Mouse (Mus musculus) midbrain, embryonic 16.5 days (tissue): Measurements from ENCODE around the gene Ptprn2. TPM values are rescaled to one million over a fixed set of nuclear protein-coding genes. Genes with fewer than 3 reads are reported as not detected.

ENCODE experiments used
- ATAC-seq: fragments of 200-750 bp; cut with Nextera tagmentation; 2 replicates; pipeline ENCODE4 v1.8.0; 2017; ENCODE audit warnings: moderate TSS enrichment
- H3K27ac ChIP-seq: fragments of 300-500 bp; sonication (generic); 2 replicates; pipeline ENCODE4 v1.5.1; 2014; ENCODE audit warnings: mild to moderate bottlenecking, low read length, mixed read lengths
- H3K27me3 ChIP-seq: fragments of 300-500 bp; sonication (generic); 2 replicates; pipeline ENCODE4 v1.6.1; 2014; ENCODE audit warnings: low read depth, low read length, mixed read lengths; ENCODE audit not compliant: control insufficient read depth, insufficient read depth
- H3K36me3 ChIP-seq: fragments of 300-500 bp; sonication (generic); 2 replicates; pipeline ENCODE4 v1.6.1; 2014; ENCODE audit warnings: mild to moderate bottlenecking, low read length, moderate library complexity, mixed read lengths; ENCODE audit not compliant: control insufficient read depth, insufficient read depth
- H3K4me1 ChIP-seq: fragments of 300-500 bp; sonication (generic); 2 replicates; pipeline ENCODE4 v1.6.1; 2014; ENCODE audit warnings: mild to moderate bottlenecking, low read length, mixed read lengths; ENCODE audit not compliant: control insufficient read depth, insufficient read depth
- H3K4me2 ChIP-seq: fragments of 300-500 bp; sonication (generic); 2 replicates; pipeline ENCODE4 v1.6.1; 2014; ENCODE audit warnings: mild to moderate bottlenecking, low read length, mixed read lengths
- H3K4me3 ChIP-seq: fragments of 300-500 bp; sonication (generic); 2 replicates; pipeline ENCODE4 v1.5.1; 2014; ENCODE audit warnings: low read depth, mild to moderate bottlenecking, low read length, moderate library complexity, mixed read lengths
- H3K9ac ChIP-seq: fragments of 300-500 bp; sonication (generic); 2 replicates; pipeline ENCODE4 v1.6.1; 2014; ENCODE audit warnings: low read depth, low read length, mixed read lengths
- H3K9me3 ChIP-seq: fragments of 300-500 bp; sonication (generic); replicated peaks from 2 replicates; pipeline ENCODE4 v1.6.1; 2014; ENCODE audit warnings: mild to moderate bottlenecking, low read length, mixed read lengths; ENCODE audit not compliant: control insufficient read depth, poor library complexity, severe bottlenecking
- WGBS: fragments of 180-500 bp; shearing (Covaris S2); extraction: QIAGEN DNeasy Blood & Tissue Kit; methylation state at CpG from one replicate; pipeline ENCODE4 v1.1.7; 2014; 5-methylcytosine and 5-hydroxymethylcytosine counted together
- polyA plus RNA-seq: library from polyadenylated mRNA; unstranded; fragments of >200 nt; fragmentation: Nextera tagmentation; extraction: Ambion mirVana; gene quantifications from 2 replicates; pipeline ENCODE4 v1.2.1, GENCODE M21; 2015

Ptprn2 gene
- polyA plus RNA-seq, 1 experiment from 2014 or later = 15.6 TPM

DNA sequence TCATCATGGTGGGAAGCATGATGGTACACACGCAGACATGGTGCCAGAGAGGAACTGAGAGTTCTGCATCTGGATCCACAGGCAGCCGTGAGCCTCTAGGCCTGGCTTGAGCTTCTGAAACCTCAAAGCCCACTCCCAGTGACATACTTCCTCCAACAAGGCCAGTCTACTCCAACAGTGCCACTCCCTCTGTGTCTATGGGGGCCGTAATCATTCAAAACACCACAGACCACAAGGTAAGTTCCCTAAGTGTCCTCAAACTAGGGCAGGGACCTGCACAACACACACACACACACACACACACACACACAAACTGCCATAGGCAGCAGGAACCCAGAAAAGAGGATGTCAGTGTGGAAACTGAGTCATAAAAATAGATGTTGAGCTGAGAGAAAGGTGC, 813.6 kb downstream of the Ptprn2 start:
- WGBS = 96% methylated on average over 3 of the region's 3 CpGs
- Histone ChIP-seq H3K4me1 (no peaks in the 10 kb centered on the region), H3K4me3 (no peak overlapping the region), H3K27me3 (no peaks in the 10 kb centered on the region), H3K27ac (no peak overlapping the region), H3K9ac (no peak overlapping the region), H3K4me2 (no peak overlapping the region), H3K9me3 (no peaks in the 10 kb centered on the region), H3K36me3 (no peaks in the 10 kb centered on the region)
- no peak for ATAC-seq

- no peak overlapping the region for H3K9ac ChIP-seq
- H3K4me3 ChIP-seq = no peak overlapping the region
- no peaks in the 10 kb centered on the region for H3K9me3 ChIP-seq
- peak overlapping the region; percentile 76 for H3K27ac ChIP-seq
- no peak overlapping the region for H3K4me2 ChIP-seq
- peaks cover 12% of the 10 kb centered on the region for H3K4me1 ChIP-seq
- 29% methylated on average over 17 of the region's 17 CpGs for WGBS
- peak; percentile 89 for ATAC-seq
- H3K36me3 ChIP-seq = no peaks in the 10 kb centered on the region
- no peaks in the 10 kb centered on the region for H3K27me3 ChIP-seq
Measured at GRCm38 (mm10) chr12:117304751-117305624, 819.5 kb downstream of the Ptprn2 start.

- Histone ChIP-seq H3K4me1 (peaks cover 12% of the 10 kb centered on the region), H3K27ac (peak overlapping the region; percentile 76), H3K4me3 (no peak overlapping the region), H3K27me3 (no peaks in the 10 kb centered on the region), H3K9ac (0 out of 2 replicates have a peak overlapping the region, but pooled peaks have one; percentile 2), H3K36me3 (no peaks in the 10 kb centered on the region), H3K9me3 (no peaks in the 10 kb centered on the region), H3K4me2 (no peak overlapping the region)
- ATAC-seq = peak; percentile 43
- 28% methylated on average over 5 of the region's 5 CpGs for WGBS
Measured at GRCm38 (mm10) chr12:117305625-117306105, 820.1 kb downstream of the Ptprn2 start.

GRCm38 (mm10) chr12:117312079-117312478, 826.6 kb downstream of the Ptprn2 start:
- H3K4me3 ChIP-seq = no peak overlapping the region
- 84% methylated on average over 6 of the region's 6 CpGs for WGBS

DNA sequence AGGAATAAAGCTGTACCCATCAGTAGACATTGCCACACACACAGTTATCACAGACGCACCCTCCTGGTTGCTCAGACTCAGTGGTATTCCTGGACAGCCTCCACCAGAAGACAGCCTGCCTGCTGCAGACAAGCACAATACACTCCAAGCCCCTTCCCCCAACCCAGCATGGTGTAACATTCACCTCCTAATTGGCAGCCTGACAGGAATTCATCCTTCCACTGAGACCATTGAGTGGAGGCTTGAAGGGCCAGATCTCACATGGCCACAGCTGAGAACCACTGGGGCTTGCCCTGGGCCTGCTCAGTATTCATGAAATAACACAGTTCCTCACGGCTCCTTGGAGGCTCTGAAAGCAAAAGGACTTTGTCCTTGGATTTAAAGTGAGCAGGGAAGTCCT, 829.5 kb downstream of the Ptprn2 start:
- peak; percentile 74 for ATAC-seq
- WGBS = 33% methylated on average over 2 of the region's 2 CpGs
- H3K4me1 ChIP-seq = peaks cover 3% of the 10 kb centered on the region; the same call in 1 of the 2 replicates
- no peak overlapping the region for H3K4me2 ChIP-seq
- no peaks in the 10 kb centered on the region; the same call in 1 of the 2 replicates for H3K9me3 ChIP-seq
- no peaks in the 10 kb centered on the region for H3K36me3 ChIP-seq
- H3K27me3 ChIP-seq = no peaks in the 10 kb centered on the region
- H3K9ac ChIP-seq = no peak overlapping the region
- no peak overlapping the region for H3K27ac ChIP-seq
- H3K4me3 ChIP-seq = no peak overlapping the region

More at GRCm38 (mm10) chr12:117312079-117312478, 826.6 kb downstream of the Ptprn2 start:
- Histone ChIP-seq H3K9me3 (no peaks in the 10 kb centered on the region; the same call in 1 of the 2 replicates), H3K36me3 (no peaks in the 10 kb centered on the region), H3K4me2 (no peak overlapping the region), H3K4me1 (peaks cover 3% of the 10 kb centered on the region; the same call in 1 of the 2 replicates), H3K9ac (no peak overlapping the region), H3K27ac (no peak overlapping the region), H3K27me3 (no peaks in the 10 kb centered on the region)
- ATAC-seq = no peak

DNA sequence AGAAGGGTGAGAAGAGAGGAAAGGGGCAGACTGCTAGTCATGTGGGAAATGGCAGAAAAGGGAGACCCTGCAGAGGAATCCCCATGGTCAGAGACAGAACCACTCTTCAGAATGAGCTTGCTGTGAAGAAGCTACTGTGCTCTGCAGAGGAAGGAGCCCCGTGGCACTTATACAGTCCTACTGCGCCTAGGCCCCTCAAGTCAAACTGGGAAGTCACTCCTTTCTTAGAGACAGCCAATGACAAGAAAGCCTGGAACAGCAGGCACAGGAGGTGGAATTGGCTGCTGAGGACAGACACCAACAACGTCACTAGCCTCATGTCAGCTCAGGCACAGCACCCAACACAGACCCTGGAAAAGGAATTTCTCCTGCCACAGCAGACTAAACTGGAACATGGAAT, 830.1 kb downstream of the Ptprn2 start:
- ATAC-seq = no peak
- H3K4me2 ChIP-seq = no peak overlapping the region
- WGBS = 86% methylated on average over 3 of the region's 3 CpGs
- H3K27ac ChIP-seq = no peak overlapping the region
- H3K4me1 ChIP-seq = peaks cover 3% of the 10 kb centered on the region; the same call in 1 of the 2 replicates
- H3K9me3 ChIP-seq = no peaks in the 10 kb centered on the region; the same call in 1 of the 2 replicates
- H3K27me3 ChIP-seq = no peaks in the 10 kb centered on the region
- no peaks in the 10 kb centered on the region for H3K36me3 ChIP-seq
- no peak overlapping the region for H3K9ac ChIP-seq
- no peak overlapping the region for H3K4me3 ChIP-seq

DNA sequence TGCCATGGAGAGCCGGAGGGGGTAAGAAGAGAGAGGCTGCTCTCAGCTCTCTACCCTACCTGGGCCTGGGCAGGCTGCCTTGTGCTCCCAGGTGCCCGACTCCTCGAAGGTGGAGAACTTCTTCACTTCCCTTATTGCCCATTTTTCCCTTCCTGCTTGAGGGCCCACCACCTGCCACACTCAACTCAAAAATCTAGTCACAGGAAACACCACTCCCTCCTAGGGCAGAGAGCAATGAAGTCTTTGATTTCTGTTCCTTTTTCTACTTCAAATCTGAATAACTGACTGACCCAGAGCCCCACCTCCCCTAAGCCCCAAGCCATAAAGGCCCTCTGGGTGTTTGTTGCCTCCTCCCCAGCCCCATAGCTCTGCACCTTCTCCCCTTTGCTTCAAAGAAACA, 832.7 kb downstream of the Ptprn2 start:
- Histone ChIP-seq H3K9ac (no peak overlapping the region), H3K9me3 (no peaks in the 10 kb centered on the region; the same call in 1 of the 2 replicates), H3K27me3 (no peaks in the 10 kb centered on the region), H3K36me3 (no peaks in the 10 kb centered on the region), H3K4me3 (no peak overlapping the region), H3K27ac (no peak overlapping the region), H3K4me1 (peaks cover 3% of the 10 kb centered on the region; the same call in 1 of the 2 replicates), H3K4me2 (no peak overlapping the region)
- 91% methylated on average over 3 of the region's 3 CpGs for WGBS
- ATAC-seq = no peak

GRCm38 (mm10) chr12:117323017-117323416, 837.5 kb downstream of the Ptprn2 start:
- Histone ChIP-seq H3K36me3 (no peaks in the 10 kb centered on the region), H3K4me2 (no peak overlapping the region), H3K4me1 (peaks cover 4% of the 10 kb centered on the region; the same call in 1 of the 2 replicates), H3K9me3 (no peaks in the 10 kb centered on the region), H3K27me3 (no peaks in the 10 kb centered on the region), H3K4me3 (no peak overlapping the region), H3K9ac (no peak overlapping the region), H3K27ac (no peak overlapping the region)
- WGBS = 88% methylated on average over 2 of the region's 3 CpGs
- no peak for ATAC-seq
